Mouse (Mus musculus): ENCODE measurements at regions not wholly inside any gene's neighbourhood (a gene's known extent, or its start where the extent isn't known, plus 50 kb on each side); places are given as distances from the start of the nearest gene placed in this dataset.
A peak's percentile ranks its signal among the peaks of the same experiment; 100 is the strongest.

- no peak for DNase-seq (ENCODE audit: low read depth, low spot score)
These were observed 120.1 kb upstream of the Gm26657 start for GRCm38 (mm10) chr4:56619803-56620202.

GRCm38 (mm10) chr4:56619054-56619453 is 120.8 kb upstream of the Gm26657 start:
- no peak for DNase-seq (ENCODE audit: low read depth, low spot score)

GRCm38 (mm10) chr4:56618433-56618832 is 121.4 kb upstream of the Gm26657 start:
- DNase-seq (ENCODE audit: low read depth, low spot score) = no peak

GRCm38 (mm10) chr4:56617661-56618360 is 122.1 kb upstream of the Gm26657 start:
- no peak for DNase-seq (ENCODE audit: low read depth, low spot score)

GRCm38 (mm10) chr4:56612325-56612724 is 127.5 kb upstream of the Gm26657 start:
- DNase-seq (ENCODE audit: low read depth, low spot score) = no peak

- no peak for DNase-seq (ENCODE audit: low read depth, low spot score)
These were observed 128.1 kb upstream of the Gm26657 start for GRCm38 (mm10) chr4:56611751-56612150.

GRCm38 (mm10) chr4:56610273-56610672 is 129.6 kb upstream of the Gm26657 start:
- DNase-seq (ENCODE audit: low read depth, low spot score) = no peak

GRCm38 (mm10) chr4:56608701-56609100 is 131.2 kb upstream of the Gm26657 start:
- DNase-seq (ENCODE audit: low read depth, low spot score) = no peak

GRCm38 (mm10) chr4:56598398-56598797 is 141.5 kb upstream of the Gm26657 start:
- DNase-seq (ENCODE audit: low read depth, low spot score) = no peak

- DNase-seq (ENCODE audit: low read depth, low spot score) = peak; percentile 16
These were observed 141.9 kb upstream of the Gm26657 start for GRCm38 (mm10) chr4:56597931-56598330.

- no peak for DNase-seq (ENCODE audit: low read depth, low spot score)
These were observed 157.5 kb upstream of the Gm26657 start for GRCm38 (mm10) chr4:56582405-56582804.

GRCm38 (mm10) chr4:56576837-56577548 is 162.9 kb upstream of the Gm26657 start:
- DNase-seq (ENCODE audit: low read depth, low spot score) = no peak

- DNase-seq (ENCODE audit: low read depth, low spot score) = no peak
These were observed 187.7 kb upstream of the Gm26657 start for GRCm38 (mm10) chr4:56552126-56552525.

GRCm38 (mm10) chr4:56533344-56533985 is 206.4 kb upstream of the Gm26657 start:
- no peak for DNase-seq (ENCODE audit: low read depth, low spot score)

- no peak for DNase-seq (ENCODE audit: low read depth, low spot score)
These were observed 206.9 kb upstream of the Gm26657 start for GRCm38 (mm10) chr4:56532921-56533320.

- DNase-seq (ENCODE audit: low read depth, low spot score) = no peak
These were observed 211.3 kb upstream of the Gm26657 start for GRCm38 (mm10) chr4:56528571-56528970.

GRCm38 (mm10) chr4:56524430-56524985 is 215.4 kb upstream of the Gm26657 start:
- peak; percentile 6 for DNase-seq (ENCODE audit: low read depth, low spot score)

GRCm38 (mm10) chr4:56507770-56508169 is 232.1 kb upstream of the Gm26657 start:
- no peak for DNase-seq (ENCODE audit: low read depth, low spot score)

GRCm38 (mm10) chr4:56506786-56507185 is 233.1 kb upstream of the Gm26657 start:
- DNase-seq (ENCODE audit: low read depth, low spot score) = no peak

- no peak for DNase-seq (ENCODE audit: low read depth, low spot score)
These were observed 233.8 kb upstream of the Gm26657 start for GRCm38 (mm10) chr4:56506067-56506466.

GRCm38 (mm10) chr4:56492537-56493221 is 247.2 kb upstream of the Gm26657 start:
- peak; percentile 58 for DNase-seq (ENCODE audit: low read depth, low spot score)

GRCm38 (mm10) chr4:56489361-56489760 is 250.5 kb upstream of the Gm26657 start:
- no peak for DNase-seq (ENCODE audit: low read depth, low spot score)
